Mouse (Mus musculus) cortical plate, adult 2 months (tissue): ENCODE measurements around the gene Rgs12. TPM values are rescaled to one million over a fixed set of nuclear protein-coding genes. Genes with fewer than 3 reads are reported as not detected.

ENCODE experiments used
- H3K27ac ChIP-seq: fragments of 200-500 bp; 2 replicates; pipeline ENCODE4 v1.5.1; 2012; ENCODE audit warnings: low read length, control low read depth, inconsistent platforms; ENCODE audit not compliant: insufficient read depth
- H3K4me1 ChIP-seq: fragments of 200-500 bp; 2 replicates; pipeline ENCODE4 v1.6.1; 2011; ENCODE audit warnings: low read length; ENCODE audit not compliant: control insufficient read depth, insufficient read depth
- H3K4me3 ChIP-seq: fragments of 200-500 bp; 2 replicates; pipeline ENCODE4 v1.5.1; 2011; ENCODE audit warnings: mild to moderate bottlenecking, low read length, control low read depth; ENCODE audit not compliant: insufficient read depth
- CTCF ChIP-seq: fragments of 200-500 bp; IDR thresholded peaks from 2 replicates; pipeline ENCODE4 v1.5.1; 2011; ENCODE audit warnings: mild to moderate bottlenecking, control low read depth, low read length; ENCODE audit not compliant: insufficient read depth; ENCODE audit errors: extremely low read depth
- POLR2A ChIP-seq: fragments of 200-500 bp; IDR thresholded peaks from 2 replicates; pipeline ENCODE4 v1.6.1; 2011; ENCODE audit warnings: mild to moderate bottlenecking, low read length, control low read depth; ENCODE audit not compliant: insufficient read depth; ENCODE audit errors: extremely low read depth
- polyA plus RNA-seq: library from polyadenylated mRNA; depleted of rRNA; stranded (reverse); fragments of >200 nt; gene quantifications from 2 replicates; pipeline ENCODE4 v1.2.3, GENCODE M21; 2012

Rgs12 gene
- polyA plus RNA-seq, 1 experiment = 40.9 TPM

DNA sequence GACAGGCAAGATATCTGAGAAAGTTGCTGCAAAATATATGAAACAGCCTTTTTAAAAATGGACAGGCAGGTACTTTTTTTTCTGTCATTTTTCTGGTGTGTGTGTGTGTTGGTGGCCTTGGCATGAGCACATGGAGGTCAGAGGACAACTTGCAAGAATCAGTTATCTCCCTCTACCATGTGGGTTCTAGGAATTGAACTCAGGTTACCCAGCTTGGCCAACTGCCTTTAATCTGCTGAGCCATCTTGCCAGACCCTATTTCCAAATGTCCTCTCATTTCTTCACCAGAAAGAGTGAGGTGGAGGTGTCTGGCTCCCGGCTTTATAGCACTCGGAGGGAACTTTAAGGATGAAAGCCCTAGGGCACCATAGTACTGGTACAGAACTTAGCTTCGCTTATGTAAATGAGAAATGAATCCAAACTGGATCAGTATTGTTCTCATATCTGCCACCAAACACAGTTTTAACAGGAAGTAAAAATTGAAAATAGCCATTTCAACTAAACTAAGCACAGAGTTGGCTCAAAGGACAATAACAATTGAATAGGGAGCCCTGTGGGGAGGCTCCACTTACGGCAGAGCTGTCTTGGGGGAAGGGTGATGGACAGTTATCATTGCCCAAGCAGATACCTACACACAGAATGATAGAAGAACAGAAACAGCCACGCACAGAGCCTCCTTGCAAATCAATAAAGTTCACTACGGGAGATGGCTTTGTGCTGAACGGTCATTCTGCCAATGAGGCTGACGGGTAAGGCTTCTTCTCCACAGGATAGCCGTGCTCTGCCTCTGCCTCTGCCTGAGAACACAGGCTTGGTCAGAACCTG is 18.9 kb upstream of the Rgs12 start:
- H3K4me1 ChIP-seq = no peaks in the 10 kb centered on the region
- no peak overlapping the region for H3K4me3 ChIP-seq
- H3K27ac ChIP-seq = peak overlapping the region; percentile 56
- no peak for TF ChIP-seq POLR2A
- TF ChIP-seq CTCF = no peak

GRCm38 (mm10) chr5:34931091-34931490 is 18.2 kb upstream of the Rgs12 start:
- TF ChIP-seq POLR2A (no peak), CTCF (no peak)
- Histone ChIP-seq H3K27ac (peak overlapping the region; percentile 14; the same call in 1 of the 2 replicates), H3K4me3 (no peak overlapping the region)

GRCm38 (mm10) chr5:34931516-34932457 is 17.5 kb upstream of the Rgs12 start:
- H3K4me1 ChIP-seq = no peaks in the 10 kb centered on the region
- peak overlapping the region; percentile 63 for H3K27ac ChIP-seq
- no peak overlapping the region for H3K4me3 ChIP-seq
- TF ChIP-seq POLR2A = no peak
- no peak for TF ChIP-seq CTCF

More at GRCm38 (mm10) chr5:34931091-34931490, 18.2 kb upstream of the Rgs12 start:
- no peaks in the 10 kb centered on the region for H3K4me1 ChIP-seq

DNA sequence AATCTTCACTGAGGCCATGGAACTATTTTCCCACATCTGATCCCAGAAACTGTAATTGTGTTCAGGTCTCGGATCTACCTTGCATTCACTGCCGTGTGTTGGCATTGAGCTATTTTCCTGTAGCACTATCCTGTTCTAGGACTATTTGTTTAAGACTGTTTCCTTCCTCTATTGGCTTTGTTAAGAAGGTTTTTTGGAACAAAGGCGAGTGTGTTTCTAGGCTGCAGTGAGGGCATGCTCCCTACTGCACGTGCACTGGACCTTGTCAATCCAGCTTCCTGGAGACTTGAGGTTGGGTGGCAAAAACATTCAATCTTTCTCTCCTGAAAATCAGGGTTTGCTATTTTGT is 16.8 kb upstream of the Rgs12 start:
- TF ChIP-seq POLR2A (no peak), CTCF (no peak)
- Histone ChIP-seq H3K4me3 (no peak overlapping the region), H3K27ac (0 out of 2 replicates have a peak overlapping the region, but pooled peaks have one; percentile 63)

DNA sequence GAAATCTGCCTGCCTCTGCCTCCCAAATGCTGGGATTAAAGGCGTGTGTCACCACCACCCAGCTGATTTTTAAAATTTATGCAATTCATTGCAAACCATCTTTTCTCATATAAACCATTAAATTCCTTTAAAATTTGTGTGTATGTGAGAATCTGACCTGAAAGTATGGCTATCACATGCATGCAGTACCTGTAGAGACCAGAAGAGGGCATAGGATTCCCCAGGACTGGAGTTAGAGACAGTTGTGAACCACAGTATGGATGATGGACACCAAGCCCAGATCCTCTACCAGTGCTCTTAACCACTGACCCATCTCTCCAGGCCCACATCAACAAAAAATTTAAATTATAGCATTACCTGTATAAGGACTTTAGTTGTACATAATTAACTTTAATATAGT is 15.8 kb upstream of the Rgs12 start:
- Histone ChIP-seq H3K4me3 (no peak overlapping the region), H3K4me1 (no peaks in the 10 kb centered on the region), H3K27ac (no peak overlapping the region)
- TF ChIP-seq POLR2A = no peak
- no peak for TF ChIP-seq CTCF

More for the DNA sequence above, 16.8 kb upstream of the Rgs12 start:
- no peaks in the 10 kb centered on the region for H3K4me1 ChIP-seq

DNA sequence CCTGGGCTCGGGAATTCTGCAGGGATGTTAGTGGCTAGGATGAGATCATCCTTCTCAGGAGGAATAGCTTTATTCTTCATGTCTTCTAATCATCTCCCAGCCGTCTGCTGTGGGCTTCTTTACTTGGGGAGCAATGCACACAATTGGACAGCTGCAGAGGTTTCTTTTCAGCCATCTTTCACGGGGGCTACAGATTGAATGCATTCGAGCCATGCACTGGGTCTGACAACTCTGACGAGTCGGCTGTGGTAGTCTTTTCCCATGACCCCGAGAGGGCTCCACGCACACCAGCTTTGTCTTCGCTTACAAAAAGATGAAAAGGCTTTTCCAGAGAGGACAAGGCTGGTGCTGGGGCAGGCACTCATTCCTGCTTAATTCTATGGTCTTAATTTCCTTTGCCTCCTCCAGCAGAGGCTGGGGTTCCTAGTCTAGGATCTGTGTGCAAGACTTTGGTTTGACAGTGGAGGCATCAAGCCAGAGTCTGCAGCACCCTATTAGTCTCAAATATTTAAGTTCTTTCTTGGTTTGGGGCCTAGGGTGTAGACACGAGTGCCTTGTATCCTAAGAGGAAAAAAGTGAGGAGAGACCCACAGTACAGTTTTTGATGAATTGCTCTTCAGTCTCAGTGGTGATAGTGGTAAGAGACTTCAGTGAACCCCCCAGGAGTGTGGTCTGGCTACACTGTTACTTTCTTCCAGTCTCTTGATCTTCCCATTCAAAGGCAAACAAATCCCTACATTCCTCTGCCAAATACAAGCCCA is 7.4 kb upstream of the Rgs12 start:
- H3K4me1 ChIP-seq = no peaks in the 10 kb centered on the region
- H3K4me3 ChIP-seq = no peak overlapping the region
- TF ChIP-seq CTCF (no peak), POLR2A (no peak)
- H3K27ac ChIP-seq = no peak overlapping the region

DNA sequence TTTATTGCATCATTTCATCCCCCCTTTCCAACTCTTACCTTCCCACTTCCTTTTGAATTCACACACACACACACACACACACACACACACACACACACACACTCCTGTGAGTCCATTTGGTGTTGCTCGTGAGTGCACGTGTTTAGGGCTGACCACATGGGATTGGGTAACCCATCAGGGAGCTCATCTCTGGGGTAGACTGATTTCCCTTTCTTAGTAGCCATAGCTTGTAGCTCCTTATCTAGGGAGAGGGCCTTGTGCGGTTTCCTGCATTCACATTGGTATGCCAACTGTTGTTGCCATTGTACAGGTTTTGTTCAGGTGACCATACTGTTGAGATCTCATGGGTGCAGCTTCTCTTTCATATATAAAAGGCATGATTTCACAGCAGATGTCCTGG is 5.8 kb upstream of the Rgs12 start:
- Histone ChIP-seq H3K27ac (no peak overlapping the region), H3K4me1 (no peaks in the 10 kb centered on the region), H3K4me3 (no peak overlapping the region)
- TF ChIP-seq CTCF = no peak

DNA sequence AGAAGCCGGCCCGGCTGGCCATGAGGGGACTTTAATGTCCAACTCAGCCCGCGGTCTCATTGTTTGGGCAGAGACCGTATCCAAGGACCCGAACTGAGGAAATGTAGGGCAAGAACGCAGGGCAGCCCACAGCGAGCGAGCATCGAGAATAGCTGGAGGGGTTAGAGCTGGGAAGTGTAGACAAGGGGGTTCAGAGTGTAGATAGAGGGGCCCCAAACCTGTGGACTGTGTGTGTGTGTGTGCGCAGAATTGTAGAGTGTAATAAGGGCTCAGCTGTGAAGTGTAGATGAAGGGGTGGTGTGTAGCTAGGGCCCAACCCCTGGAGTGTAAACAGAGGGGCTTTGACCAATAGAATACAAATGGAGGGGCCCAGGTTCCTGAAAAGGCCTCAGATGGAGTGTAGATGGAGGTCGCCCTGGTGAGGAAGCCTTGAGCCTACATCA is 545 bp downstream of the Rgs12 start:
- Histone ChIP-seq H3K4me3 (peak overlapping the region; percentile 16), H3K27ac (peak overlapping the region; percentile 68), H3K4me1 (no peaks in the 10 kb centered on the region)
- TF ChIP-seq POLR2A = no peak
- TF ChIP-seq CTCF = no peak
